Mouse (Mus musculus) ZHBTc4 (cell line): ENCODE measurements around the gene Fndc9.

Experiments used
- DNase-seq: peaks from one replicate; pipeline ENCODE4 v3.0.0-alpha.2; 2011; ENCODE audit warnings: low read depth, low spot score

Gene Fndc9

GRCm38 (mm10) chr11:46233966-46234365 is 1.4 kb upstream of the Fndc9 start:
- no peak for DNase-seq

- peak; percentile 82 for DNase-seq
Observed at GRCm38 (mm10) chr11:46236976-46237375, 1.6 kb downstream of the Fndc9 start.

- no peak for DNase-seq
Observed at GRCm38 (mm10) chr11:46241150-46241673, 5.9 kb downstream of the Fndc9 start.

GRCm38 (mm10) chr11:46241985-46242384 is 6.7 kb downstream of the Fndc9 start:
- DNase-seq = no peak

- DNase-seq = no peak
Observed at GRCm38 (mm10) chr11:46244731-46245604, 9.6 kb downstream of the Fndc9 start.

- peak; percentile 55 for DNase-seq
Observed at GRCm38 (mm10) chr11:46245926-46246325, 10.6 kb downstream of the Fndc9 start.

GRCm38 (mm10) chr11:46246393-46246792 is 11.1 kb downstream of the Fndc9 start:
- DNase-seq = peak; percentile 29

- DNase-seq = no peak
Observed at GRCm38 (mm10) chr11:46248352-46248751, 13.0 kb downstream of the Fndc9 start.

GRCm38 (mm10) chr11:46251994-46252393 is 16.7 kb downstream of the Fndc9 start:
- DNase-seq = peak; percentile 74

- DNase-seq = peak; percentile 71
Observed at GRCm38 (mm10) chr11:46255291-46255690, 20.0 kb downstream of the Fndc9 start.

GRCm38 (mm10) chr11:46258207-46258606 is 22.9 kb downstream of the Fndc9 start:
- DNase-seq = peak; percentile 58

- DNase-seq = no peak
Observed at GRCm38 (mm10) chr11:46258749-46259148, 23.4 kb downstream of the Fndc9 start.

GRCm38 (mm10) chr11:46262854-46263253 is 27.5 kb downstream of the Fndc9 start:
- no peak for DNase-seq

- DNase-seq = no peak
Observed at GRCm38 (mm10) chr11:46263291-46263690, 28.0 kb downstream of the Fndc9 start.

- DNase-seq = no peak
Observed at GRCm38 (mm10) chr11:46264584-46264983, 29.3 kb downstream of the Fndc9 start.

- no peak for DNase-seq
Observed at GRCm38 (mm10) chr11:46265031-46265786, 29.9 kb downstream of the Fndc9 start.

- DNase-seq = peak; percentile 48
Observed at GRCm38 (mm10) chr11:46268991-46269390, 33.7 kb downstream of the Fndc9 start.

- DNase-seq = no peak
Observed at GRCm38 (mm10) chr11:46269391-46269790, 34.1 kb downstream of the Fndc9 start.

GRCm38 (mm10) chr11:46269893-46270292 is 34.6 kb downstream of the Fndc9 start:
- no peak for DNase-seq

- no peak for DNase-seq
Observed at GRCm38 (mm10) chr11:46272058-46272681, 36.8 kb downstream of the Fndc9 start.

- DNase-seq = no peak
Observed at GRCm38 (mm10) chr11:46273969-46274368, 38.6 kb downstream of the Fndc9 start.

GRCm38 (mm10) chr11:46275302-46275701 is 40.0 kb downstream of the Fndc9 start:
- DNase-seq = peak; percentile 89
